Mouse (Mus musculus): ENCODE data around the gene Mepe. TPM values are rescaled to one million over a fixed set of nuclear protein-coding genes. Genes with fewer than 3 reads are reported as not detected.

The Mepe gene
- polyA plus RNA-seq, 1 experiment from 2014 or later: not detected

DNA sequence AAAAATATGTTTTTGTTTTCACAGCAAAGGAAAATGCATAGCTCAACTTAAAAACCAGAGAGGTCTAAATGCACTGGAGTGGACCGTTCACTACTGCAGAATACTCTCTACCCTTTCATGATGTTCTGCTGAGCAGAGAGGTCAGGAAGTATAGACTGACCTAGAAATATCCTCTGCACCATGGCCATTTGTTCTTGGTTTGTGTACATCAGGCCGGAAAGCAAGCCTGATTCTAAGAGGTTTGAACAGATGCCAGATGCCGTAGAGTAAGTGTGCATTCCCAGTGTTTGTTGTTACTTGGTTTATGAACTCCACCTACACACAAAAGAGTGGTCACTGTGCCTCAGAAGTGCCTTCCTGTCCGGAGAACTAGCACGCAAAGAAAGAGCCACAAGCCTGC is 61.8 kb downstream of the Mepe start:
- H3K4me2 ChIP-seq (replicated peaks): no peak overlapping the region

More for the DNA sequence above, 61.8 kb downstream of the Mepe start:
- H3K9ac ChIP-seq (replicated peaks): no peak overlapping the region
- ATAC-seq (ENCODE audit: low FRiP score, low read depth): no peak
- H3K4me3 ChIP-seq: no peak overlapping the region
- no peaks in the 10 kb centered on the region for H3K27me3 ChIP-seq
- H3K4me1 ChIP-seq: no peaks in the 10 kb centered on the region
- H3K9me3 ChIP-seq: no peaks in the 10 kb centered on the region
- 85% methylated on average over 5 of the region's 5 CpGs for WGBS
- H3K36me3 ChIP-seq: no peaks in the 10 kb centered on the region
- no peak overlapping the region for H3K27ac ChIP-seq (replicated peaks)

Small RNA genes lying within 50 kb of the gene (microRNA-seq; reads per million reads assigned to microRNA genes)
- gene Gm23616: not detected

Other genes with a start within 250 kb of the Mepe start
- not detected in 2 replicates for gene Gm17660, start 247.7 kb upstream of the Mepe start, polyA plus RNA-seq (2016; fragmentation: Nextera tagmentation; extraction: Ambion mirVana)
- 47.4 and 62.0 TPM in 2 replicates for gene Sparcl1, start 211.6 kb upstream of the Mepe start, polyA plus RNA-seq (2016; fragmentation: Nextera tagmentation; extraction: Ambion mirVana)
- not detected in 2 replicates for gene Dspp, start 154.6 kb upstream of the Mepe start, polyA plus RNA-seq (2016; fragmentation: Nextera tagmentation; extraction: Ambion mirVana)
- gene Dmp1, start 122.7 kb upstream of the Mepe start, polyA plus RNA-seq (2016; fragmentation: Nextera tagmentation; extraction: Ambion mirVana): 1.1 and 1.4 TPM in 2 replicates
- not detected in 2 replicates for gene Ibsp, start 26.2 kb upstream of the Mepe start, polyA plus RNA-seq (2016; fragmentation: Nextera tagmentation; extraction: Ambion mirVana)
- gene Spp1, start 109.8 kb downstream of the Mepe start, polyA plus RNA-seq (2016; fragmentation: Nextera tagmentation; extraction: Ambion mirVana): 6.9 and 9.3 TPM in 2 replicates
- 14.1 and 14.3 TPM in 2 replicates for gene Pkd2, start 134.1 kb downstream of the Mepe start, polyA plus RNA-seq (2016; fragmentation: Nextera tagmentation; extraction: Ambion mirVana)
- 18.2 and 18.3 TPM in 2 replicates for gene BC005561, start 183.0 kb downstream of the Mepe start, polyA plus RNA-seq (2016; fragmentation: Nextera tagmentation; extraction: Ambion mirVana)